Mouse (Mus musculus) CD8-positive naive resting alpha-beta T cell, adult 2 months (primary cell): ENCODE results near the gene Armc8.

Experiments
- DNase-seq, 2 experiments: peaks; one replicate each; pipeline ENCODE4 v3.0.0; 2022; ENCODE audit warnings: low read depth in 2 of 2, low spot score in 2 of 2

The Armc8 gene

GRCm38 (mm10) chr9:99505875-99506274 lies 62.8 kb downstream of the Armc8 start:
- no peak for DNase-seq

GRCm38 (mm10) chr9:99499336-99499735 lies 69.4 kb downstream of the Armc8 start:
- no peak for DNase-seq

DNA sequence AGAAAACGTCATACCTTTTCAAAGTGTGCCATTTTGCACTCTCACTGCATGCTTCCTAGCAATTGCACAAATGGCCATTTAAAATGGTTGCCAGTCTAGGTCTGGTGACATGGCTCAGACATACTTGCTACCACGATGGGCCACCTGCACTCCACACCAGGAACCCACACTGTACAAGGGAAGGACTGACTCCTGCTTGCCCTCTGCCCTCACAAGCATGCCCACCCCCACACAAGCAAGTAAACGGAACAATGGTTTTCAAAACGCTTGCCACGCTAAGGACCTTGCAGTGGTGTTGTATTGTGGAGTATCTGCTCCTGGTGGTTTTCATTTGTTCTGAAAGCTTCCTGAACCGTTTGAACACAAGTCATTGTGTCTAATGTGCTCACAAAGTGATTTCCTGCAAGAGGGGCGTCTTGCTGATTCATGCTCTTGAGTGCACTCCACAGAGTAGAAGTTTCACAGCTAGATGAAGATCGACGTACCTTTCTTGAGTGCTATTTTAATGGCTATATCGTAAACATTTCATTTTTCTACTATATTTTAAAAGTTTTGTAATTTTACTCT lies 76.0 kb downstream of the Armc8 start:
- DNase-seq, result no peak

DNA sequence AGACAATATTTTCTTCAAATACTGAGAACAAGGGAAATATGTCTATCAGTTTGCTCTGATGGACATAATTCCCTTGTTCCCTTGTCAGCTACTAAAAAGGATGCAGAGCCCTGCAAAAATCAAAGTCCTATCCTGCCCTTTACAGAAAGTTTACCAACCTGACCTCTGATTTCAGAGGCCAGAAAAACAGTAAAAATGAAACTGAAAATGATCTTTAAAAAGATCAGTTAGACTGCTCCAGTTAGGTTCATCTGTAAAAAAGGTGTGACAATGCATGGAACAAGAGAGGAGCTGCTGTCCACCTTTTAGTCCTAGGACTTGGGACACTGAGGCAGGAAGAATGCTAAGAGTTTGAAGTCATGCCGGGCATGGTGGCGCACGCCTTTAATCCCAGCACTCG lies 77.6 kb downstream of the Armc8 start:
- DNase-seq, result no peak

DNA sequence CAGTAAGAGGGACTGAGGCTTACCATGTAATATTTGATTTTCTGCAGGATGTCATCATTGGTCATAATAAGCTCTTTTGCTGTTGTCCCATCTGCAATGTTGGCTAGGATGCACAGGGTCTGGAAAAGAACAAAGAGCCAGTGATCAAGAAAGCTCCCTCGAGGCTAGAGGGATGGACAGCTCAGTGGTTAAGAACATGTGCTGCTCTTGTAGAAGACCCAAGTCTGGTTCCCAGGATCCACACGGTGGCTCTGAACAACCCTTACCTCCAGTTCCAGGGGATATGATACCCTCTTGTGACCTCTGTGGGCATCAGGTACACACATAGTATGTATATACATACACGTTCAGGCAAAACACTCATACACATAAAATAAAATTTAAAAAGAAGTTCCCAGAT lies 80.9 kb downstream of the Armc8 start:
- DNase-seq, result no peak

GRCm38 (mm10) chr9:99487126-99487695 lies 81.5 kb downstream of the Armc8 start:
- DNase-seq, result no peak

GRCm38 (mm10) chr9:99485144-99485543 lies 83.6 kb downstream of the Armc8 start:
- no peak for DNase-seq

DNA sequence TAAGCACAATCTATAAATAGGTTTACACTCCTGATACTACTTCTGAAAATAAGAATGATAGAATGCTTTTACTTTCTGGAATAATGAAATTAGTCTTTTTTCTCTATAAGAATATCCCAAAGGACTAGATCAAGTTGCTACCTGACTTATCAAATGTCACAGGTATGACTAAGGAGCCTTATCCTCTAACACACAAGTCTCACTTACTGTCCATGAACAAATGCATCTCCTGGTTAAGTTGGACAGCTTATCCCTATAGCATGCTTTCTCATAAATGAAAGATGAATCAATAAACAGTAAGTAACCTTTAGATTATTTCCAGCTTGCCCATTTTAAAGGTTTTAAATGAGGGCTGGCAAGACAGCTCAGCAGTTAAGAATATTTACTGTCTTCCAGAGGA lies 84.1 kb downstream of the Armc8 start:
- DNase-seq, result no peak

DNA sequence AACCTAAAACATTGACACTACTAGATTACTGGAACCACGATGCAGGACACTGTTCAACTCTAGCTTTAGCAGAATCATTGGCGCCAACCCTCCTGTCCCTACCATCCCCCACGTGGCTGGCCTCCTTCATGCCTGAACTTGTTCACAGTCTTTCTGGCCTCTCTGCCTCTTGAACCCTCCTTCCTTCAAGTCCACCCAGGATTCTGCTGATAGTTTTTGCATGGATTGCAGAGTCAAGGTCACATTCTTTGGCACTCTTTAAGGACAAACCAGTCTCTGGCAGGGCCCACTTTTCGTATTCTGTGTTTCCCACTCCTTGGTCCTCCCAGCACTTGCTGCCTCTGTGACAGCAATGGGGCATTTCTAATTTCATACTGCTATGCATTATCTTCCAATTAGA lies 85.5 kb downstream of the Armc8 start:
- DNase-seq, result no peak

DNA sequence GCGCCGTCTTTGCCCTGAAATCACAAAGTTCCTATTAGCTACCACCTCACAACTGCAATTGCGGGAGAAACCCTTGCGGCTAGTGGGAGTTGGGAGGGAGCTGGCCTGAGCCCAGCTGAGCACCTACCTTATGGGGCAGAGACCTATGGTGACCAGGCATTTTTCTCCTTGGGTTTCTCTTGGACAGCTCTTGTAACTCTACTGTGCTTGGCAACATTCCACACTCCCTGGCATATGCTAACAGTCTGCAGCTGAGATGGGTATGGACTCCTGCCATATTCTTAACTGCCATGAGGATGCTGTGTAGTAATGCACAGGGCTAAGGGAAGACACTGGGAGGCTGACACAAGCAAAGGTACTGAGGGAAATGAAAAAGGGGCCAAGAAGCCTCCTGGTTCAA lies 87.9 kb downstream of the Armc8 start:
- DNase-seq, result no peak

- DNase-seq, result no peak
These were observed 89.5 kb downstream of the Armc8 start for GRCm38 (mm10) chr9:99479181-99479711.

GRCm38 (mm10) chr9:99471334-99471733 lies 97.4 kb downstream of the Armc8 start:
- DNase-seq, result no peak

GRCm38 (mm10) chr9:99470347-99471092 lies 98.2 kb downstream of the Armc8 start:
- no peak for DNase-seq

DNA sequence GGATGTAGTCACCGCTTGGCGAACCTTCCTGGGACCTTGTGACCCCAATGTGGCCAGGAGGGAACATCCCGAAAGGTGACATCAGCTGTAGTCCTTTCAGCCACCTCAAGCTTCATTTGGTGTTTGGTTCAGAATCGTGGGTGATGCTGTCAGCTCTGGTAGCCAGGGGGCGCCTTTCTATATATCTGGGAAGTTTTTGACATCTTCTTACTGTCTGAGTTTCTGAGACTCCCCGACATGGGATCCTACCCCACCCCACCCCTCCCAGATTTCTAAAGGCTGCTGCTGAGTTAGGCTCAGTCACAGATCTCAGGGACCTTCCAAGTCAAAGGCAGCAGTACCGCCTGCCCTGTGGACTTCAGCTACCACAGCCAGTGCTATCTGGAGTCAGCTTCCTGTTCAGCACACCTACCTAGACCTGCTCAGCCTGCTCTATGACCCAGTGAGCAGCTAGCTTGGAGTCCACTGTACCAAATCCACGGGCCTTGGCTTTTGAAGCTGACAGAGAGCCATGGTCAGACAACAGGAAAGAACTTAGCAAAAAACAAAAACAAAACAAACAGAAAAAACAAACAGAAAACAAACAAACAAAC lies 98.9 kb downstream of the Armc8 start:
- DNase-seq, result no peak

DNA sequence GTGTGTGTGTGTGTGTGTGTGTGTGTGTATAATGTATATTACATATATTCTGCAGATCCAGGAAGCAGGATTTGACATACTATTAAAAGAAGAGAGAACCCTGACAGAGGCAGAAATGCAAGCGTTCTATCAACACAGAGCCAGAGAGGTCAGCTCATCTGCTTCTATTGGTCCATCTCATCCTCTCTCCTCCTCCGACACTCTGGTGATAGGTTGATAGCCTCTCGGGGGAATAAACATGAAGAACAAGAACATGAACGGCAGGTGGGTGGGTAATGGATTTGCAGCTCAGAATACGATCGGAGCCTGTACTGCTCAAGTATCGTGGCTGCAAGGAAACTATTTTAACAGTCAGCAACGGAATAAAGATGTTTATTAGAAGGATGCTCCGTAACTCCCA lies 100.1 kb downstream of the Armc8 start:
- no peak for DNase-seq

GRCm38 (mm10) chr9:99464876-99465275 lies 103.8 kb downstream of the Armc8 start:
- no peak for DNase-seq

DNA sequence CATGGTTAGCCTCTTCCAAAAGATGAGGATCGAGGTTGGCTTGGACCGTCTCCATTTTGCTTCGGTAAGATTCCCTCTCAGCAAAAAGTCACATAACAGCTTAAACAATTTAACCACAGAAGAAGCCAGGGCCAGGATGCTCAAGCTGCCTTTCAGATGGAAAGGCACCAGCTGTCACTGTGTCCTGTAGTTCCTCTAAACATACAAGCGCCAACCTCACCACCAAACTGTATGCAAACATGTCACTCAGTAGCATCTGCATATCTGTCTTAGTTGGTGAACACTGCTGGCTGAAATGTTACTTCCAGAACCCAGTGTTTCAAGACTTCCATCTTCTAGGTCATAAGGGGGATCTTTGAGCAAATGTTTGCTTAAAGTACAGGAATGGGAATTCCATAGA lies 109.0 kb downstream of the Armc8 start:
- DNase-seq, result no peak

DNA sequence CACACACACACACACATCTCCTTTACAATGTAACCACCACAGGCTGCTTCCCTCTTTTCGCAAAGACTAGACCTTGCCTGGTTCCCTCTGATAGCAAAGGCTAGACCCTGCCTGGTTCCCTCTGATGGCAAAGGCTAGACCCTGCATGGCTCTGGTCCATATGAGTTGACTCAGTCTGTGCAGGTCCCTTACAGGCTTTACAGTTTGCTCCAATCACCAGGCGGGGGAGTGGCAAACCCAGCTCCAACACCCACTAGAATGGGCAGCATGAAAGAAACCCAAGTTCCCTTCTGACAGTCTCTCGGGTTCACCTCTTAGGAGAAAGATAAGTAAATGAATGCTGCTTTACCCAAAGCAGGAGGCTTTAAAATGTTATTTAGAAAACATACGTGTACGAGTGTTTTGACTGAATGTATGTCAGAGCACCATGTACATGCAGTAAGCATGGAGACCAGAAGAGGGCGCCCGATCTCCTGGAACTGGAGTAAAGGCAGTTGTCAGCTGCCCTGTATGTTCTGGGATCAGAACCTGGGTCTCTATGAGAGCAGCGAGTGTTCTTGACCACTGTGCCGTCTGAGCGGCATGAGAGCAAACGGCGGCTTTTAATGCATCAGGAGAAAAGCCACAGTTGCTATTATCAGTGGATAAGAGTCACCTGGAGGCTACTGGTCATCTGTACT lies 110.0 kb downstream of the Armc8 start:
- DNase-seq, result peak; percentile 24 to 36

DNA sequence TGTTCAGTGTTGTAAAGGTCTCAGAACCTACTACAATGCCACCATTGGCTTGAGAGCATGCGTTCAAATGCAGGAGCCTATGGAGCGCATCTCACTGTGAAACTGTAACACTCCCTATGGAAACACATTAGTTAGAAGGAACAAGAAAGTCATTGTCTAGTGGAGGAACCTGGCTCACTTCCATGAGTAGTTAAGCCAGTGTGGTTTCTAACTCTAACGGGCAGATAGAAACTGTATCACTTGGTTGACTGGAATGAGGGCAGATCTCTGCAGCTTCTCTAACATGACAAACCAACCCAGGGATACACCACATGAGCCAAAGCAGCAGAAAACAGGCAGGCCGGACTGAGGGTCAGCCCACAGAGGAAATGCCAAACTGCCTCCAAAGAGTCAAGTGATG lies 114.5 kb downstream of the Armc8 start:
- DNase-seq, result no peak

- DNase-seq, result no peak
These were observed 117.5 kb downstream of the Armc8 start, which contains the start of gene Nme9 for GRCm38 (mm10) chr9:99451161-99451560. Gene Nme9, plus strand, starts transcription at chr9:99451475.

DNA sequence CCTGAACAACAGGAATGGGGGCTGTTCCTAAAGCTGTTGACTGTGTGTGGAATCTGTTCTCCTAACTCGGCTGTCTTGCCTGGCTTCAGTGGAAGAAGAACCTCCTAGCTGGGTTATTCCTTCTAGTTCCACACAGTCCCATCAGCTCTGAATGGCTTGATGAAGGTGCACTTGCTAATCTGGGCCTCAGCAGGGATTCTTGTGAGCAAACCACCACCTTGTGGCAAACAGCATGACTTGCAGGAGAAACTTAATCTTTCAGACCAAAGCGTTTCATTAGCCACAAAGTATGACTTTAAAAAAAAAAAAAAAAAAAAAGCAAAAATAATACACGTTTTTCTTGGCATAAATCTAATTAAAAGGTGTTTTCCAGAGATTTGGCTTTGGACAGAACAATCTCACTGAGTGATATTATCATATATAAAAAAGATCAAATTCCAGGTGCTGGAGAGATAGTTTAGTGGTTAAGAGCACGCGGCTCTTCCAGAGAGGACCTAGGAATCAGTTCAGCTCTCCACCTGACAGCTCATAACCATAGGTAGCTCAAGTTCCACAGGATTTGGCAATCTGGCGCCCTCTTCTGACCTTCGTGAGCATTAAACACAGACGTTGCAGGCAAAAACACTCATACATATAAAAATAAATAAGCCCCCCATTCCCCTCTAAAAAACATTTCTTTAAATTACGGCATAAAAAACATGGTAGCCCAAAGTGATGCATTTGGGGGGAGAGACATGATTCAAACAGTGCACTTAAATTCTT lies 118.6 kb downstream of the Armc8 start:
- no peak for DNase-seq
